Mouse (Mus musculus): ENCODE data around the gene Plcb4.

DNA sequence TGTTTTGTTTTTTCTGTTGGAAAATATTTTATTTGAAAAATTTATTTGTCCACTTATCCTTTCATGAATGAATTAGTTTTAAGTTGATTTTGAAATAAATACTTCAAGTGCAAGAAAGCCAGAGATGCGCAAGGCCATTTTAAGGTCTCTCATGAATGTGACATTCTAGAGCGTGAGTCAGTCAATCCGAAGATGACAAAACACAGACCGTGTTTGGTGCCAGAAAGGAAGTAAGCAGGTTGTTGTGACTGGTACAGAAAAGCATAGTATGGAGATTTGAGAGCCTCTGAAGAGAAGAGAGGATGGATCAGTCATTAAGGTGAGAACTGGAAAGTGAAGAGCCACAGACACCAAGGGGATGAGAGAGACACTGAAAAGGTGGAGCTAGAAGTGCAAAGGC lies 246.0 kb downstream of the Plcb4 start:
- TF ChIP-seq NELFE (IDR thresholded peaks at IDR 0.05; ENCODE audit: low read depth, low read length) = no peak
- no peak for TF ChIP-seq ZKSCAN1 (IDR thresholded peaks at IDR 0.05; ENCODE audit: borderline replicate concordance, low read depth, low read length)
- no peak for TF ChIP-seq USF1 (IDR thresholded peaks at IDR 0.05; ENCODE audit: low read depth, low read length)
- no peak for TF ChIP-seq POLR2A (IDR thresholded peaks at IDR 0.05; ENCODE audit: low read depth, low read length)
- no peak for TF ChIP-seq RAD21 (IDR thresholded peaks at IDR 0.05; ENCODE audit: low read depth, low read length)
- TF ChIP-seq GABPA (IDR thresholded peaks at IDR 0.05; ENCODE audit: insufficient replicate concordance, low read depth, low read length) = no peak
- TF ChIP-seq CTCF (conservative IDR thresholded peaks at IDR 0.05 in 1 of 2, IDR thresholded peaks at IDR 0.05 in 1 of 2; ENCODE audit: low read depth in 2 of 2, low read length in 2 of 2) = no peak
- TF ChIP-seq MYC (IDR thresholded peaks at IDR 0.05; ENCODE audit: low read depth, low read length) = no peak
- no peak for TF ChIP-seq USF2 (conservative IDR thresholded peaks at IDR 0.05; ENCODE audit: low read depth, low read length)
- no peak for TF ChIP-seq EP300 (IDR thresholded peaks at IDR 0.05; ENCODE audit: low read length)
- TF ChIP-seq MAX (IDR thresholded peaks at IDR 0.05; ENCODE audit: low read length) = no peak
- no peak for TF ChIP-seq POLR2AphosphoS2 (IDR thresholded peaks at IDR 0.05; ENCODE audit: low read depth, low read length)
- TF ChIP-seq ZC3H11A (IDR thresholded peaks at IDR 0.05; ENCODE audit: low read depth, low read length) = no peak
- no peak for TF ChIP-seq KAT2A (IDR thresholded peaks at IDR 0.05; ENCODE audit: insufficient replicate concordance, low read length)

All from CH12.LX (cell line).